Mouse (Mus musculus) forebrain, embryonic 13.5 days (tissue): ENCODE data around the gene Fam71a. TPM values are rescaled to one million over a fixed set of nuclear protein-coding genes. Genes with fewer than 3 reads are reported as not detected.

Experiments used
- ATAC-seq: fragments of 200-750 bp; cut with Nextera tagmentation; 2 replicates; pipeline ENCODE4 v1.8.0; 2017
- H3K27ac ChIP-seq: fragments of 300-500 bp; sonication (generic); 2 replicates; pipeline ENCODE4 v1.5.1; 2015; ENCODE audit warnings: inconsistent platforms, mild to moderate bottlenecking, moderate library complexity
- H3K27me3 ChIP-seq: fragments of 300-500 bp; sonication (generic); 2 replicates; pipeline ENCODE4 v1.6.1; 2015; ENCODE audit warnings: mild to moderate bottlenecking, inconsistent platforms
- H3K36me3 ChIP-seq: fragments of 300-500 bp; sonication (generic); 2 replicates; pipeline ENCODE4 v1.6.1; 2015; ENCODE audit warnings: mild to moderate bottlenecking, inconsistent platforms; ENCODE audit not compliant: poor library complexity, severe bottlenecking
- H3K4me1 ChIP-seq: fragments of 300-500 bp; sonication (generic); 2 replicates; pipeline ENCODE4 v1.6.1; 2015; ENCODE audit warnings: inconsistent platforms
- H3K4me2 ChIP-seq: fragments of 300-500 bp; sonication (generic); 2 replicates; pipeline ENCODE4 v1.6.1; 2015; ENCODE audit warnings: inconsistent platforms, mild to moderate bottlenecking, moderate library complexity
- H3K4me3 ChIP-seq: fragments of 300-500 bp; sonication (generic); 2 replicates; pipeline ENCODE4 v1.5.1; 2015; ENCODE audit warnings: mild to moderate bottlenecking, inconsistent platforms
- H3K9ac ChIP-seq: fragments of 300-500 bp; sonication (generic); 2 replicates; pipeline ENCODE4 v1.6.1; 2015; ENCODE audit warnings: mild to moderate bottlenecking, inconsistent platforms
- H3K9me3 ChIP-seq: fragments of 300-500 bp; sonication (generic); replicated peaks from 2 replicates; pipeline ENCODE4 v1.6.1; 2016; ENCODE audit warnings: inconsistent platforms
- WGBS: fragments of 180-500 bp; shearing (Covaris S2); methylation state at CpG from one replicate; pipeline ENCODE4 v1.1.7; 2015; 5-methylcytosine and 5-hydroxymethylcytosine counted together
- polyA plus RNA-seq: library from polyadenylated mRNA; unstranded; fragments of >200 nt; fragmentation: Nextera tagmentation; extraction: Ambion mirVana; gene quantifications from 2 replicates; pipeline ENCODE4 v1.2.1, GENCODE M21; 2015

The Fam71a gene
- polyA plus RNA-seq, 1 experiment from 2014 or later, result not detected

DNA sequence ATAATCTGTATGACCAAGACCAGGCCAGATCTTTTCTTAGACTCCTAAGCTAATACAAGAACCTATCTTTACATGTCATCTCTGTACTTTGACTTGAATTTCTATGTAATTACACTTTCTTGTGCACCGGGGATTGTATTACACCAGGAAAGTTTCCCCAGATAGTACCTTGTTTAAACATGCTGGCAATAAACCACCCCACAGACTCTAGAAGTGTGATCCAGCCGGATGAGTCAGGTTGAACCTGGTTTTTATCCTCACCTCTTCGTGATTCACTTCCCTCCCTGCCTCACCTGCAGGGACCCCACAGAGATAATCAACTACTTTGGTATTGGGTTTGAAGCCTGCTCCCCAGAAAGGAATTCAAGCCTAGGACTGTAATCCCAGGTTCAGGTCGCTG lies 29.2 kb downstream of the Fam71a start:
- Histone ChIP-seq H3K27ac (no peak overlapping the region), H3K36me3 (no peaks in the 10 kb centered on the region), H3K4me1 (peaks cover 7% of the 10 kb centered on the region; the same call in 1 of the 2 replicates), H3K9ac (no peak overlapping the region), H3K4me2 (no peak overlapping the region), H3K9me3 (no peaks in the 10 kb centered on the region), H3K4me3 (no peak overlapping the region), H3K27me3 (no peaks in the 10 kb centered on the region)
- 62% methylated on average over 4 of the region's 4 CpGs for WGBS
- ATAC-seq, result no peak

DNA sequence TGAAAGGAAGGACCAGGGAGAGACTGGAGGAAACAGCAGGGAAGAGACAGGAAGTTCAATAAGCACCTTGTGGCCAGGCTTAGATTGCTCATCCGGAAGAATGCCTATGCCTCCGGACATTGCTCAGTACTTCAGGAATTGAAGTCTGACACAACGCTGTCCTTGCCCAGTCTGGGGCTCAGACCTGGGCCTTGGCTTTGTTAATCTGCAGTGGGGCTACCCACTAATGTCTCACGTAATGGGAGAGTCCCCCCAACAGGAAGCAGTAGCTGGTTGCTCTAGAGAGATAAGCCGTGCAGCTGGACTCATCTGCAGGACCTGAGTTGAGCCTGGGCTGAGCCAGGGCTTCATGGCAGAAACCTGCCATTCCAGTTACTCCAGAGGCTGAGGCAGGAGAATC lies 31.7 kb downstream of the Fam71a start:
- H3K9me3 ChIP-seq, result peaks cover 15% of the 10 kb centered on the region
- H3K27ac ChIP-seq, result no peak overlapping the region
- H3K4me2 ChIP-seq, result no peak overlapping the region
- no peak overlapping the region for H3K9ac ChIP-seq
- 77% methylated on average over 5 of the region's 5 CpGs for WGBS
- no peaks in the 10 kb centered on the region for H3K4me1 ChIP-seq
- no peaks in the 10 kb centered on the region for H3K36me3 ChIP-seq
- H3K27me3 ChIP-seq, result no peaks in the 10 kb centered on the region
- no peak for ATAC-seq
- no peak overlapping the region for H3K4me3 ChIP-seq

DNA sequence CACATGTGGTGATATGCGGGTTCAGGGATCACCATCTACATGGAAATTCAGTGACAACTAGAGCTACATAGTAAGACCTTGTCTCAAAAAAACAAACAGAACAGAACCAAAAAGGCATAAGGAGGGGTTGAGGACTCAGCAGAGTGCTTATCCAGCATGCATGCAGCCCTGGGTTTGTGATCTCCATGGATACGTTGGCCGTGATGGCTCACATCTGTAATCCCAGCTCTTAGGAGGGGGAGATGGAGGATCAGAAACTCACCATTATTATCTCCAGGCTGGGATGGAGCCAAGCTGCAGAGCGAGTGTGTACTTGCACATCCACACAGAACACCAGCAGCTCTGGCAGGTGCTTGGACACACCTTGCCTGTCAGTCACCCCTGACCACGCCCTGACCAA lies 32.4 kb downstream of the Fam71a start:
- Histone ChIP-seq H3K4me2 (no peak overlapping the region), H3K36me3 (no peaks in the 10 kb centered on the region), H3K9me3 (peaks cover 15% of the 10 kb centered on the region), H3K27ac (no peak overlapping the region), H3K4me1 (no peaks in the 10 kb centered on the region), H3K9ac (no peak overlapping the region), H3K4me3 (no peak overlapping the region), H3K27me3 (no peaks in the 10 kb centered on the region)
- no peak for ATAC-seq
- WGBS, result 74% methylated on average over 5 of the region's 5 CpGs

DNA sequence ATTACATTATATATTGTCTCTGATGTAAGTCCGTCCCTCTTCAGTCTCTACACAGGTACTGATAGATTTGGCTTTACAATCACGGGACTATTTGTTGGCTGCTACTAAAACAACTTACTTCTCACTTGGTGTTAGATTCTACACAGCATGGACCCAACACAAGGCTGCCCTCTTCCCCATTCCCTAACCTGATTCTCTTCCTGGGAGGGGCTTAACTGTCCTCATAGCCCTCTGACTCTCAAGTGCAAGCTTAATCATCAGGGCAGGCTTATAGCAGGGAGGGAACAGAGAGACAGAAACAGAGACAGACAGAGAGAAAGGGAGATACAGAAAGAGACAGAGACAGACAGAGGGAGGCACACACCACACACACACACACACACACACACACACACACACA lies 32.9 kb downstream of the Fam71a start:
- Histone ChIP-seq H3K36me3 (no peaks in the 10 kb centered on the region), H3K4me3 (no peak overlapping the region), H3K9ac (no peak overlapping the region), H3K4me1 (no peaks in the 10 kb centered on the region), H3K9me3 (peaks cover 15% of the 10 kb centered on the region), H3K4me2 (no peak overlapping the region), H3K27ac (no peak overlapping the region), H3K27me3 (no peaks in the 10 kb centered on the region)
- no peak for ATAC-seq
- WGBS, result 94% methylated on average over 2 of the region's 2 CpGs

DNA sequence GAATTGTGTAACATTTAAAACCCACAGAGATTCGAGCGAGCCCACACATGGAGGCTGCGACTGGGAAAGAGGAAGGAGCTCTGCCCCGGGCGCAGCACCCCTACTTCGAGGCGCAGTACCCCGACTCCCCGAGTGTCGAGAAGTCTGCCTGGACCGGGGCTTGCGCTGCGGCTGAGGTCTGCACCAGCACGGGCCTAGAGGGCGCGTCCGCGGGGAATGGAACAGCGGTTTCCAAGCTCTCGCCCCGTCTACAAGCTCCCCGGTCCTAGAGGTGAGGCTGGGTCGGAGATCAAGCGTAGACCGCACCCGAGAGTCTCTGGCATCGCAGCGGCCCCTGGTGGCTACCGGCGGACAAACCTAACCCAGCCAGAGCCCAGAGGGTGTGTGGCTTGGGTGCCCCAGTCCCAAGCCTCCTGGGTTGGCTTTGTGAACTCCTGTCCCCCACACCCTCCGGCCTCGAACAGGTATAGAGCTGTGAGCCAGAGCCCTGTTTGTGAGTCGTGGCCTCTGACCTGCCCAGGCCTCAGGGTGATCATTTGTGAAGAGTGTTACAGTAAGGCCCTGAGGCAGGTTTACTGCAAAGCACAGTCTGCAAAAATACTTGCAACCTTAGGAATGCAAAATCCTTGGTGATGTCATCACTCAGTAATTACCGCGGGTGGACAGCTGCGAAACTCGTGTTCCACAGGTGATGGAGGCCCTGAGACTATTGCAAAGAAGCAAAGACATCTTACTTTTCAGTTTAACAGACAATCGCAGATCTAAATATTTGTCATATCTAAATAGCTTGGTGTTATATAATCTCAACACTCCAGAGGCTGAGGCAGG lies 38.6 kb downstream of the Fam71a start:
- H3K4me3 ChIP-seq, result peak overlapping the region; percentile 31
- peak; percentile 50; the same call in 1 of the 2 replicates for ATAC-seq
- H3K9ac ChIP-seq, result peak overlapping the region; percentile 48; the same call in 1 of the 2 replicates
- H3K36me3 ChIP-seq, result no peaks in the 10 kb centered on the region
- H3K4me2 ChIP-seq, result peak overlapping the region; percentile 59
- peaks cover 15% of the 10 kb centered on the region for H3K9me3 ChIP-seq
- H3K4me1 ChIP-seq, result peaks cover 8% of the 10 kb centered on the region; the same call in 1 of the 2 replicates
- H3K27me3 ChIP-seq, result peaks cover 10% of the 10 kb centered on the region; the same call in 1 of the 2 replicates
- H3K27ac ChIP-seq, result no peak overlapping the region
- 17% methylated on average over 38 of the region's 38 CpGs for WGBS

DNA sequence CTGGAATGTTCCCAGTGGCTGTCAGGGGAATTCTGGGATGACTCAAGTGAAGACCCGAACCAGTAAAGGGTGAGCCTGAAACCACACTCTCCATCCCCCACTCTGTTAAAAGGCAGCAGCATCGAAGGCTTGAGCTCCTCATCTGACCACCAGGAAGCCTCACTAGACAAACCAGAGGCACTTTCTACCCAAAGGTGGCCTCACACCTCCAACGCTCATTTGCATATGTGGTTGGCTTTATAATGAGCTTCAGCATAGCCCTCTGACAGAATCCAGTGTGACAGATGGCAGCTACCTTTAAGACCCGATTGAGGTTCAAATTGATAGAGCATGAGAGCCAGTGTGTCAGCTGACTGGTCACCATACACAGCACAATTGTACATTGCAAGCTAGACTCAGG lies 40.3 kb downstream of the Fam71a start:
- 78% methylated on average over 4 of the region's 4 CpGs for WGBS
- Histone ChIP-seq H3K4me2 (no peak overlapping the region), H3K27me3 (peaks cover 10% of the 10 kb centered on the region; the same call in 1 of the 2 replicates), H3K36me3 (no peaks in the 10 kb centered on the region), H3K27ac (no peak overlapping the region), H3K4me3 (no peak overlapping the region), H3K4me1 (peaks cover 8% of the 10 kb centered on the region; the same call in 1 of the 2 replicates), H3K9ac (no peak overlapping the region), H3K9me3 (peaks cover 5% of the 10 kb centered on the region; the same call in 1 of the 2 replicates)
- no peak for ATAC-seq

DNA sequence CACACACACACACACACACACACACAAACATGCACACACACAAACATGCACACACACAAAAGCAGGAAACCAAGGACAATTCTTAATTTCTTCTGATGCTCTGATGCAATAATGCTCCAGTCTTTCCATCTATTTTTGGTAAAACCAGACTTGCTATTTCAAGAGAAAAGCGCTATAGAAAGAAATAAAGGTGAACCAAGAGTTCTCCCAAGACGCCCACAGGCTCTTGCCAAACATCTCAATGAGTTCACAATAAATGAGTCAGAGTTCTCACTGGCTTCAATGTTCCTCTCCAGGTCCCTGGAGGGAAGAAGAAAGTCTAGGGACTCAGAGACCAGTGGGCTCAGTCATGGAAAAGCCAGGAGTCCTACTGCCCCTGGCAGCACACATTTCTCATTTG lies 40.9 kb downstream of the Fam71a start:
- H3K27ac ChIP-seq, result no peak overlapping the region
- no peak overlapping the region for H3K4me3 ChIP-seq
- no peak overlapping the region for H3K9ac ChIP-seq
- no peak for ATAC-seq
- no peaks in the 10 kb centered on the region for H3K9me3 ChIP-seq
- H3K27me3 ChIP-seq, result peaks cover 10% of the 10 kb centered on the region; the same call in 1 of the 2 replicates
- WGBS, result 88% methylated on average over 2 of the region's 2 CpGs
- H3K4me2 ChIP-seq, result no peak overlapping the region
- no peaks in the 10 kb centered on the region for H3K36me3 ChIP-seq
- H3K4me1 ChIP-seq, result peaks cover 8% of the 10 kb centered on the region; the same call in 1 of the 2 replicates

DNA sequence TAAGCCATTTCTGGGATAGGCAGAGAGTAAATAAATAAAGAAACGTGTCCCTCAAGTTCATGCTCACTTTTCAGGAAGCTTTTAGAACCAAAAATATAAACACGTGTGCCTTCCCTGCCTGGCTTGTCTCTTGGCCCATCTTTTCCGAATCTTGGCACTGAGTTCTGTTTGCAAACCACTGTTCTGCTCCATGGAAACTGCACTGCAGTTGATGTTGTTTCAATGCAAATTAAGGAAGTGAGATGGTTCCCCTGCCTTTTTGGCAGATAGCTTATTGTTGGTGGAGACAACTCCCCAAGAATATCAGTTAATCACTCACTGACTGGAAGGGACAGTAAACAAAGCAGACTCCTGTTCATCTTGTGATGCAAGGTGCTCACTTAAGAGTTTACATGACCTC lies 41.9 kb downstream of the Fam71a start:
- ATAC-seq, result no peak
- H3K9me3 ChIP-seq, result no peaks in the 10 kb centered on the region
- no peak overlapping the region for H3K9ac ChIP-seq
- no peak overlapping the region for H3K4me2 ChIP-seq
- no peaks in the 10 kb centered on the region for H3K36me3 ChIP-seq
- H3K4me1 ChIP-seq, result peaks cover 8% of the 10 kb centered on the region; the same call in 1 of the 2 replicates
- H3K4me3 ChIP-seq, result no peak overlapping the region
- no peak overlapping the region for H3K27ac ChIP-seq
- peaks cover 10% of the 10 kb centered on the region; the same call in 1 of the 2 replicates for H3K27me3 ChIP-seq
- 82% methylated on average over 3 of the region's 3 CpGs for WGBS

DNA sequence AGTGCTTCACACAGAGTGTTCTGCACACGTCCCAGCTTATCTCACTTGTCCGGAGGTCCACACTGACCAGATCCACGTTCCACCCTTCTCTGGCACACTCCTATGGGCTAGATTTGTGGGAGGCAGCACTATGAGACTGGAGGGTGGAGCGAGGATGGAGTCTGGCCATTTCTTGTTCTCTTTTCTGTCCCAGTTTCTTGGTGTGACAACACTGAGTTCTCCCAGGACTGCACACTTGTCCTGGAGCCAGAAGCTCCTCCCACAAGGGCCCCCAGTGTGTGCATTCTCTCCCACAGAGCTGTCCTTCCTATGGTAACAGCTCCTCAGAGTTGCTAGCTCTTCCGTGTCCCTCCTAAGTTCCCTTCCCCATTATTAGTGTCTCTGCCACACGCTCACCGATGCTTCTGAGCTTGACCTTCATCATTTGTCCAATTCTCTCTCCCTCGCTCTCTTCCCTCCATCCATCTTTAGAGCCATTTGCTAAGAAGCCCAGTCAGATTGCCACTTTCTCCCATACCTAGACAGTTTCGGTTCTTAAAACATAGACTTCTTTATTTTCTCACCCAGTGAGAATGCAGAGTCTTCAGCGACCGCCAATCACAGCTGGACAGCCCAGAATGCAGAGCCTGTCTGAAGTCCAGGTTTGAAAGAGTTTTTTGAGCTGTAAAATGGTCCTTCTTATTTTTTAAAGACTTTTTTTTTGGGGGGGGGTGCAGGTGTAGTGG lies 48.9 kb downstream of the Fam71a start:
- Histone ChIP-seq H3K4me1 (no peaks in the 10 kb centered on the region), H3K4me3 (no peak overlapping the region), H3K9ac (no peak overlapping the region), H3K36me3 (no peaks in the 10 kb centered on the region), H3K9me3 (no peaks in the 10 kb centered on the region), H3K4me2 (no peak overlapping the region), H3K27me3 (no peaks in the 10 kb centered on the region), H3K27ac (no peak overlapping the region)
- ATAC-seq, result no peak
- 80% methylated on average over 11 of the region's 11 CpGs for WGBS

DNA sequence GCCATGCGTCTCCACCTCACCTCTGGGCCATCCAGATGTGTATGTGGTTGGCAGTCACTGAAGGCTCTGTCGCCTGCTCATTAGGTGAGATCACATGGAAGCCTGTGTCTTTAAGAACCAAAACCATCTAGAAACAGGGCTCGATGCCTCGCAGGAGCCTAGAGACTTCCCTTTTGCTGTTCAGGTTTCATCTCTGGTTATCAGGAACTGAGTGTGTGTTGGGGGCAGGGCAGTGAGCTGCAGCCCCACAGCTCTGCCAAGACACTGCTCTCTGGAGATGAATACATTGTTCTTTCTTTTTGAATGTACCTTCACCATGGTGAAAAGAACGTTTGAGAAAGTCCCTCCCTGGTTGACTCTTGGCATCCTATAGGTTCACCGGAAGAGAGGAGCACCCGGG lies 49.7 kb downstream of the Fam71a start:
- Histone ChIP-seq H3K4me1 (no peaks in the 10 kb centered on the region), H3K9ac (no peak overlapping the region), H3K4me2 (no peak overlapping the region), H3K27ac (no peak overlapping the region), H3K4me3 (no peak overlapping the region), H3K36me3 (no peaks in the 10 kb centered on the region), H3K9me3 (no peaks in the 10 kb centered on the region), H3K27me3 (no peaks in the 10 kb centered on the region)
- WGBS, result 78% methylated on average over 7 of the region's 7 CpGs
- no peak for ATAC-seq
